In the genomic region with DNA sequence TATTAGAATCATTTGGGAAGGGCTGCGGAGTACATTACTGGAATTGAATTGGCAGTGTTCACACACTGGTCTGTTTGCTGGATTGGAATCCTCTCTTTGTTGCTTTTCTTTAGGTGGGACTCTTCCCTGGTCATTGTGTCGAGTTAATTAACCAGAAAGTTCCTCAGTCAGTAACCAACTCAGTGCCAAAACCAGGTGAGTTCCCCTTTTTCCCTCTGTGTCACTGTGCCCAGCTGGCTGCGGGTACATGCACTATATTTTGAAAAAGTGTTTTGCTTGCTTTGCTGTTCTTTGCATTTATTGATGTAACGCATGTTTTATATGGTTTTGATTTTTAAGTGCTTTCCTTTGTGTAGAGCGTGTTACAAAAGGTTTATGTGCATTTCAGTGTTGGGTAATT, we compare ENCODE assay signal across 19 mouse cellular contexts.
"Had no signal": no experiment of that assay in that cellular context is flagged by ENCODE, and none has a peak within 500 bp of the region (broad histone marks: within the 10 kb centered on the region; RNA-seq: fewer than 3 reads in every experiment).

No protein-coding gene starts in this region.

- H3K9ac ChIP-seq: liver, embryonic 15.5 days; lung, embryonic 15.5 days; neural tube, embryonic 12.5 days; neural tube, embryonic 15.5 days; stomach, embryonic 15.5 days had no signal

- H3K27ac ChIP-seq: kidney, postnatal 0 days; liver, embryonic 15.5 days; lung, embryonic 15.5 days; neural tube, embryonic 12.5 days; neural tube, embryonic 15.5 days; stomach, embryonic 15.5 days had no signal

- H3K4me2 ChIP-seq: liver, embryonic 11.5 days; liver, embryonic 15.5 days; lung, embryonic 15.5 days; midbrain, embryonic 11.5 days; neural tube, embryonic 12.5 days; neural tube, embryonic 15.5 days; stomach, embryonic 15.5 days had no signal

- ATAC-seq: intestine, postnatal 0 days had no signal

- H3K4me3 ChIP-seq: liver, embryonic 15.5 days; lung, embryonic 15.5 days; neural tube, embryonic 12.5 days; neural tube, embryonic 15.5 days; stomach, embryonic 15.5 days had no signal

- H3K9me3 ChIP-seq: liver, embryonic 15.5 days; lung, embryonic 15.5 days; neural tube, embryonic 12.5 days; neural tube, embryonic 15.5 days; stomach, embryonic 15.5 days had no signal

- H3K4me1 ChIP-seq: liver, embryonic 15.5 days; lung, embryonic 15.5 days; neural tube, embryonic 12.5 days; neural tube, embryonic 15.5 days; stomach, embryonic 15.5 days had no signal

- DNase-seq: kidney, adult 2 months; kidney, postnatal 25 days; lung, adult 18-20 months; lung, postnatal 10 days; lung, postnatal 36 days; midbrain, embryonic 14.5 days; retina, postnatal 1 day; right cerebral cortex, postnatal 25 days; spleen, adult 18-20 months; thymus, postnatal 36 days had no signal

- H3K27me3 ChIP-seq: liver, embryonic 15.5 days; lung, embryonic 15.5 days; neural tube, embryonic 12.5 days; neural tube, embryonic 15.5 days; stomach, embryonic 15.5 days had no signal

- H3K36me3 ChIP-seq: liver, embryonic 15.5 days; lung, embryonic 15.5 days; neural tube, embryonic 12.5 days; stomach, embryonic 15.5 days had no signal
